Mouse (Mus musculus) CD8-positive naive resting alpha-beta T cell, adult 2 months (primary cell): ENCODE measurements at regions not wholly inside any gene's neighbourhood (a gene's known extent, or its start where the extent isn't known, plus 50 kb on each side); places are given as distances from the start of the nearest gene placed in this dataset.

ENCODE experiments used
- DNase-seq, 2 experiments: peaks; one replicate each; pipeline ENCODE4 v3.0.0; 2022; ENCODE audit warnings: low read depth in 2 of 2, low spot score in 2 of 2

DNA sequence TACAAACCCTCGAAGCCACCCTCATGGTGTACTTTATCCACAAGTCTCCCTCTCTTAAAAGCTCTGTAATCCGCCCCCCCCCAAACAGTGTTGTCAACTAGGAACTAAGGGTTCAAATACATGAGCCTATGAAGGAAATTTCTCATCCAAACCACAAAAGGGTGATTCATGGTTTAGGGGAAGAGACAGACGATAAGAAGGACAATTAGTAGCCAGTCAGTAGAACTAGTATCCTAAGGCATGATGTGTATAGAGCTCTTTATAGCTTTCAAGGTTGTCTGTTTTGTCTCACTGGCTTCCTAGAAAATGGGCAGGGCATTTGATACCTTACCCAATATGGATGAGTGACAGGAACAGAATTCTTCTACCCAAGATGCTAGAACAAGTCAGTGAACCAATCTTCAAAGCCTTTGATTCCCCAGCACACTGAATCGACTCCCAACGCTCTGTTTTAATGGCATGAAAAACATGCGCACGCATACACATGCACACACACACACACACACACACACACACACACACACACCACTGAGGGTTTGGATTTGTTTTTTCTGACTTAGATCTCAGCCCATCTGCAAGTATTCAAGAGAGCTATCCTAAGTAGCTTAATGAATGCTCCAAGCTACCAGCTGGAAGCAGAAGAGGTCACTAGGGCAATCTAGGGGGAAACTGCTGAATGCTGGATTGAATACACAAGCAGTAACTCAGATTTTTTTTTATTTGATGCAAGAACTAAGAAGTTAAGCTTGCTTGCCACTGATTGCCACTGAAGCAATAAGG is 236.6 kb upstream of the Sox9 start:
- no peak for DNase-seq

DNA sequence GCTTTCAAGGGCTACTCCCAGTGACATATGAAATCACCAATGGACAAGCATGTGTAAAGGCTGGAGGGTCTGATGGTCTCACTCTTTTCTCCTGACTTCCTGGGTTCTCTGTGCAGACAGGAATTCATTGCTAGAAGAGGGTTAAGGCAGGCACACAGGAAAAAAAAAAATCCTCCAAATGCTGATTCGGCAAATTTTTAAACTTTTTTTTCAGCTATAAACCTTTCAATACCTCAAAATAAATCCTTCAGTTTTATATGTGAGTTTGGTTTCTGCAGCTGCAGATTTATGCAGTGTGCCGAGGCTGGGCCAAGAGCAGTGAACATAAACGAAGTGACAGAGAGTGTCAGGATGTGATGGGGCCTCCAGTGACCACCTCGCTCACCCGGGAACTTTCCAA is 235.9 kb upstream of the Sox9 start:
- DNase-seq = no peak

DNA sequence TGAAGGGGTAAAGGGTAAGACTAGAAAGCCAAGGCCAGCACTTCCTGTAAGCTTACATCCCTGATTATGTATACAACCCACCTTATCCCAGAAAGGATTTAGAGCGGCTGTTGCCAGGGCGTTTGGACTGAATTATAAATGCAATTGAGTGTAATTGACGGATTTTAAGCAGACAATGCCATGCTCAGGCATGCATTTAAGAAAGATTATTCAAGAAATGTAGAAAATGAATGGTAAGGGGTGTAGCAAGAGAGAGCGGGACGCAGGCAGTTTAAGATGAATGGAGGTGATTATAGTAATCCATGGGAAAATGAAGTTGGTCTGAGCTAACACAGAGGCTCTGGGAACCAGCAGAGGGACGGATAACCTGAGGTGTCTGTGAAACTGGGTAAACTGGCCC is 229.2 kb upstream of the Sox9 start:
- DNase-seq = no peak

DNA sequence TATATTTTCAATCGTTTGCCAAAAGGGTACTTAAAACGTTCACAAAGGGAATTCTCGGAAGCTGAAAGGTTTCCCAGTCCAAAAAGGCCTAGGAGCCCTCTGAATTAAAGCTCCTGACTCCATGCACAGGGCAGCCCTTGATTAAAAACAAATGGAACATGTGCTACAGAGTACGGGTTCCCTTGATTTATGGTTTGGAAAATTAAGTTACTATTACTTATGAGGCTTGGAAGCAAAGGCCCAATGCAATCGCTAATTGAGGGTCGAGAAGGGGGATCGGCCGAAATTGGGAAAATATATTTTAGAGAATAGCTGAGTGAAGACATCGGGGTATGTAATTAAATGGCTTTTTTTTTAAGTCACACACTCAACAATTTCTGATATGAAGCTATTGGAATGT is 219.0 kb upstream of the Sox9 start:
- no peak for DNase-seq

DNA sequence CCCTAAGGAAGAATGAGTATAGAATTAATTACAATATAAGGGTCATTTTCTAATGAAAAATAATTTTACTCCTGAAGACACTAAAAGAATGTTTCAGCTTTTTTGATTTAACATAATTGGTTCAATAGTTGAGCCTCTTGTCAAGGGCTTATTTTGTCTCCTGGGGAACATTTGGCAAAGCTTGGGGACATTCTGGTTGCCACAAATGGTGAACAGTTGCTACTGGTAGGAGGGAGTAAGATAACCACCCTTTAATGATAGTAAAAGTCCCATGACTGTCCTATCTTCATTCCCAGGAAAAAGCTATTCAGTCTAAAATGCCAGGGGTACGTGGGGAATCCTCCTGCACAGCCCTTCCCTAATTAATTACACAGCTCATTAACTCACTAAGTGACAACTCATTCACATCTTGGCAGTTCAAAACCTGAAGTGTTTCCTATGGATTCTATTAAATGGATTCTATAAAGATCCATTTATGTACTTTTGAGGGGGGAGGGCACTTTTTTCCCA is 217.3 kb upstream of the Sox9 start:
- DNase-seq = no peak

DNA sequence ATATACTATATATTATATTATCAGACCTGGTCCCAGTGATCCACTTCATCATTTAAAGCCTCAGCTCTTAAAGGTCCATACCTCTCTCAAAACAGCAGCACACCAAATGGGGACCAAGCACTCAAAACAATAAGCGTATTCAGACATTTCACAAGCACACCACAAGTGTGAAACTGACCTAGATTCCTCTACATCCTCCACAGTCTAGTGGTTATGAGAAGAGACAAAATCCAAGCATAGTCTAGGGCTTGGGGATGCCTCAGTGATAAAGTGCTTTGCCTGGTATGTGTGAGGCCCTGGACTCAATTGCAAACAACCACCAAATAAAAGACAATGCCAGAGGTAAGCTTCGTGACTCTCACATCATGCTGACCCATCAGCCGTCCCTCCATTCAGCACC is 216.0 kb upstream of the Sox9 start:
- DNase-seq = no peak

DNA sequence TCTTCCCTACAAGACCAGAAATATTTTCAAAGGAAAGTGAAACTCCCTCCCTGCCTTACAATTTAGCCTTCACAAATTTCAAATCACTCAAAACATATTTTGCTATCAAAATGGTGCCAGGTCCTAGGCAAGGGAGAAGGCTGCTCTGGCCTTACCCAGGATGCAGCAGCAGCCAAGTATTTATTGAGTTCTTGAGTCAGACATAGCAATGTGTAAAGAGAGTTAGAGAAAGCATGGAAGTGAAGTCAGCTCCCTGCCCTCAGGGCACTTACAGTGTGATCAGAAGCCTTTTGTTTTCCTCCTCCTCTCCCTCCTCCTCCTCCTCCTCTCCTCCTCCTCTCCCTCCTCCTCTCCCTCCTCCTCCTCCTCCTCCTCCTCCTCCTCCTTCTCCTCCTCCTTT is 194.6 kb upstream of the Sox9 start:
- DNase-seq = no peak

DNA sequence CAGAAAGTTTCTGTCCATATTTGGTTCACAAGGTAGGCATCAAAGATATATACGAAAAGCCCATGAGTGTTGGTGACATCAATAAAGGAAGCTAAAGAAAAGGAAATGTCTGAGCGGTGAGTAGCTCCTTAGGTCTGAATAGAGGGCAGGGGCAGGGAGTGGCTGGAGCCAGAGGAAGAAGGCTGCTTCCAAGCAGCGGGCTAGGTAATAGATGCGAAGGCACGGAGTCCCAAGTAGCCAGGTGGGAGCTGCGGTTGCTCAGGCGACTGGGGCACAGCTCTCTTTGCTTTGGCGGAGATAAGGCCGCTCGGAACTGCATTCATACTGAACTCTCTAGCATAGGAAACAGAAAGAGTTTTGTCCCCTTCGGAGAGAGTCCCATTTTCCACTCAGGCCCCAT is 193.9 kb upstream of the Sox9 start:
- no peak for DNase-seq

DNA sequence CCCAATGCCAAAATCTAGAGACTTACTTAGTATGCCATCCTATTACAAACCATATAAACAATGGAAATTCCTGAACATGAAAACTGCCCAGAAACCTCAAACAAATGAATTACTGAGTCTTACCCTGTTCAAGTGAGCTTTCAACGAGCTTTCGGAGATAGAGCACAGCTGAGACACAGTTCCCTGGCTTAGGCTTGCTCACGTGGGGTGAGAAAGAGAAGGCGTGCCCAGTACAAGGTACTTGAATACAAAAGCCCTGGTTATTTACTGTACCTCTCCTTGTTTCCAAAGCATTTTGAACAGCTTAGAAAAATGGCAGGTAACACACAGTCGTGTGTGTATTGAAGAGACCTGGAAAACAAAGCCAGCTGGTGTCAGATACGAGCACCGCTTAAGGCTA is 191.8 kb upstream of the Sox9 start:
- DNase-seq = no peak

DNA sequence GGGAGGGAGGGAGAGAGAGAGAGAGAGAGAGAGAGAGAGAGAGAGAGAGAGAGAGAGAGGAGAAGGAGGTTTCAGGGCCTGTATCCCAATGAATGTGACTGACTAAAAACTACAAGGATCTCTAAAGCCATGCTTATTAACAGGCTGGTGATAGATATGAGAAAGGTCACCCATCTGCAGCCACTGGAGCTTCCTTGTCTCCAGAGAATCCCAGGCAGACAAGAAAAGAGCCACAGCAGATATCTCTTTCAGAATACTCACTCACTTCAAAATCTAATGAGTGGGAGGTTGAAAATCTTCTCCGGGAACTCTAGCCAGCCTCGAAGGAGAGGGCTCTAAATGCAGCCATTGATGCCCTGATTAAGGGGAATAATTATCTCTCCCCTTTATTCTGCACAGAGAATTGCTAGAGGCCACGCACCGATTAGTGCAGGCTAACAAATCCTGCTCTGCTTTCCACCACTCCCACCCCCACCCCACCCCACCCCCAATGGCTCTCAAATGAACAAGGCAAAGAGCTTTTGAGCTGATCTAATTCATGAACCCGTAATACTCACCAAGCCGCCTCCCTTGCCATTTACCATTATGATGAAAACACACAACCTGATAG is 189.5 kb upstream of the Sox9 start:
- no peak for DNase-seq

DNA sequence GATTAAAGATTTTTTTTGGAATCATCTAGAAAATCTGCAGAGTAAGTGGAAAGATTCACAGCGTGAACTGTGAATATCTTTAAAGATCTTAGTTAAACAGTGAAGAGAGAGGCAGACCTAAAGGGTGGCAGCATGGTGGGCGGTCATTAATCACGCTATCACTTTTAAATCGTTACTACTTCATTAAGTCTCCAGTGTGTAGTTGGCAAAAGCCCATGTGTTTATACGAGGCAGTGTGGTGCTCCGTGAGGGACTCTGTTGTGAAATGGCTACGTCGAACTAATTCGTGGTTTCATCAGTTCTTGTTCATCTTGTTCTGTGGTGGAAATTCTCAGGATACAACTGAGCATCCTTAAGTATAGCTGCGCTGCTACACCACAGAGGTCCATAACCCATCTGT is 188.2 kb upstream of the Sox9 start:
- DNase-seq = no peak

DNA sequence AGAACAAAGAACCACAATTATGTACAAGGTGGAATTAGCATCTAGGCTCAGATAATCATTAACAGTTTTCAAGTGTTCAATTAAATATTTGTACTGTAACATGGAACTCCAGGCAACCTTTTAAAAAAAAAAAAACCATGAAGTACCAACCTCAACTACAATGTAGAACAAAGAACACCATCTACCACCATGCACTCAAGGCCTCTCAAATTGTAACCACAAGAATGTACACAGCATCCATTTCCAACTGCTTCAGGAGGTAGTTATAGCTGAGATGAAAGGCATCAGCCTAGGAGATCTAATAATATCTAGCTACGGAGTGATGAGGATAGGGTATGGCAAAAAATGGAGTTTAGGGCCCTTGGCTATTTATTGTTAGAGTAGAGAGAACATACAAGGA is 174.7 kb upstream of the Sox9 start:
- DNase-seq = no peak

DNA sequence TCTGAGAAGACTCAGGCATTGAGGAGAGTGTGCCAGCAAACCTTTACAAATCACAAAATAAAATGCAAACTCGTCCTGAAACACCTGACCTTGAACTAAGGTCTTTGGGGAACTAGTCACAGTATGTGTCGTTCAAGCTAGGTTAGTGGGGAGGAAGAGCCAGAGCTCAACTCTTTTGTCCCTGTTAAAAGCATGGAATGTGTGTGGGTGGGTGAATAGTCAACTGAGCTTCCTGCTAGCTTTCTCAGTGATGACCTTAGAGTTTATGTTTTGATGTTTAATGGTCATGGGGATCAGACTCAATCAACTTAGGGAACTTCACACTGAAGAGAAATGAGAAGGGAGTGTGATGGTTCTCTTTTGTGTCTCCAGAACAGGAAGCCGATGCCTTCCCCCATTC is 172.7 kb upstream of the Sox9 start:
- no peak for DNase-seq

DNA sequence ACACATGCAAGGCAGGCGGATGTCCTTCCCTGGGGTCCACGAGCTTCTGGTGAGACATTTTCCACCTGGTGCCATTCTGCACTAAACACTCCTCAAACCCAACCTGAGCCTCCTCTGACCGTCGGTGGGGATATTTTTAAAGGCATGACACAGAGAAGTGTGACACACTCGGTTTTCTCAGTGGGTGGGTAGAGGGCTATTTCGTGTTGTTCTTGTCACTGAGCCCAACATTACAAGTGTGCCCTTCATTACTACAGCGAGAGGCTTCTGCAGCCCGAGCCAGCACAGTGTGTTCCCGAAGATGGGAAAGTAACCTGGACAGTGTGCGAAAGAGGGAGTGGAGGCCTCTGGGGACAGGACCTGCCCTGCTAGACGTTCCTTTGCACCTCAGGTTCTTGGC is 171.0 kb upstream of the Sox9 start:
- no peak for DNase-seq

DNA sequence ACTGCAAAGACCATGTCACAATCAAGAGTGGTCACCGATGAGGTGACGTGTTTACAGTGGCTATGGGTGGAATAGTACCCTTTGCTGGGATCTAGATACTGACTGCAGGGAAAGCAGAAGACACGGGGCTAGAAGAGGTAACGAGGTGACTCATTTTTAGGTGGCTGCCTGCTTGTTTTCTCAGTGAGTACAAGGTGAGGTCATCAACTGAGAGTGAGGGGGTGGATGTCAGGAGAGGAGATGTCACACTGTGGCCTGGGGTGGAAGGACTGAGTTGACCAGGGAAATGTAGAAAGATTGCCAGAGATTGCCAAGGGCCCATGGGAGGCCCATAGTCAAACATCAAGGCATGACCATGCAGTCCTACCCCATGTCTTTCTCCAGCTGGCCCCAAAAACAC is 166.4 kb upstream of the Sox9 start:
- no peak for DNase-seq

DNA sequence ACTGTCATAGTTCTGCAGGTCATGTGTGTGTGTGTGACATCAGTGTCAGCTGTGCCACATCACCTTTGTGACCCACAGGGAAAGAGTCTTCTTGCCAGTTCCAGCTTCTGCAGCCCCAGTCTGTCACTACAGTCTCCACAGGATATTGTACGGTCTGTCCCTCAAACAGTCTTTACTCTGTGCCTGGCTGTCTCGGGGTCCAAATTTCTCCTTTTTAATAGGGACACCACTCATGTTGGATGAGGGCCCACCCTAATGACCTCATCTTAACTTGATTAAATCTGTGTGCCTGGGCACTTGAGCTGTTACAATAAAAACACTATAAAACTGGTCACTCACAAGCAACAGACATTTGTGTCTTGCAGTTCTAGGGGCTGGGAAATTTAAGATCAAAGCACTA is 165.1 kb upstream of the Sox9 start:
- DNase-seq = no peak

DNA sequence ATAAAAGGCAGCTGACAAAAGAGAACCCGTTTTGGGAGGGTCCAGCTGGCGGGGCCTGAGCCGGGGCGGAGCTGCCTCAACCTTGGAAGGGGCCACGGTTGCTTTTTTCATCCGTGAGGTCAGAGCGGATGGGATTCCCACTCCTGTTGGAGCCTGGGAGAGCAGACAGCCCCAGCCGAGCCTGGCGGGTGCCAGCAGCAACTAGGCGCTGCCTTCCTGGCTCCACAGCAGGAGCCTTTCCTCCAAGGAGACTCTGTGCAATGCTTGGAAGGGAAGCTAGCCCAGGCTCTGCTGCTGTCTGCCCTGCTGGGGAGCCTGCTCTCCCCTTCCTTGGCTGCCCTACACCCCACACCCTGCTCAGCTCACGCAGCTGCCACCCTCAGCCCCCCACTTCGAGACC is 161.1 kb upstream of the Sox9 start:
- DNase-seq = no peak

DNA sequence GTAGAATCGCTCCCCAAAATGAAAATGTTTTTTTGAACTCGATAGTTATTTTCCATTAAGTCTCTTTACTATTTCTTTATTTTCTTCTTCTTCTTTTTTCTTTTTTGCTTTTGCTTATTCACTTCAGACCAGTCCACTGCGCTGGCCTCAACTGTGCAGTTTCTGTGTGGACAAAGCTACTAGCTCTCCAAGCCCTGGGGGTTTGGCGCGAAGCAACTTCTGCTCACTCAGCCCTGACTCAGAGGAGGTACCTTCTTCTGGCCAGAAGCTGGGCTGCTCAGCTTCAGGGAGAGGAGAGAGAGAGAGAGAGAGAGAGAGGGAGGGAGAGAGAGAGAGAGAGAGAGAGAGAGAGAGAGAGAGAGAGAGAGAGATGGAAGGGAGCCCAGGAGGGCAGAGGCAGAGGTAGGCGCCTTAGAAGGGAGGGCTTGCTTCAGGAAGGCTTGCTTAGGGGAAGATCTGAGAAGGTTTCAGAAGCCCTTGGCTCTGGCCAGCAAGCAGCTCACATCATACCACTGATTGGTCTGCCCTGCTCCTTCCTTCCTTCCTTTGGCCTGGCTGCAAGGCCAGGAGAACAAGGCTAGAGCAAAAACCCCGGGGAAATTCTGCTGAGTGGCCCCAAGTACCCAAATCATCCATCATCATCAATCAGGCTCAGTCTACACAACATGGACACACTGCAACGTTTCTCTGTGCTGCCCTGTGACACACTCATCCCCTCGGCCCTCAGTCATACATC is 160.5 kb upstream of the Sox9 start:
- DNase-seq = no peak

DNA sequence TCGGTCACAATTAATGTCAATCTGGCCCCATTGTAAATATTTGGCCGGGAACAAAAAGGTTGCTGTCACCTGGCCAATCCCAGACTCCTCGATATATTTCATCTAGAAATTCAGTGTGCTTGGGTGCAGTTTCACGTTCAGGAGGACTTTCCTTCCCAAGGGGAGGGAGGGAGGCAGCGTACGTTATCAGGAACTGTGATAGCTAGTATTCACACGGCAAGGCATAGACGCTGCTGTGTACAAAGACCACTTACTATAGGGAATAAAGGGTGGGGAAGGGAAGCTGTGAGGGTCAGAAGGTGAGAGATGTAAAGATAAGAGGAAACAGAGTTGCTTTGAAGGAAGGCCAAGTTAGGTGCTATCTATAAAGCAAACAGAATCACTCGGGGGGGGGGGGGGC is 132.7 kb upstream of the Sox9 start:
- DNase-seq = no peak

DNA sequence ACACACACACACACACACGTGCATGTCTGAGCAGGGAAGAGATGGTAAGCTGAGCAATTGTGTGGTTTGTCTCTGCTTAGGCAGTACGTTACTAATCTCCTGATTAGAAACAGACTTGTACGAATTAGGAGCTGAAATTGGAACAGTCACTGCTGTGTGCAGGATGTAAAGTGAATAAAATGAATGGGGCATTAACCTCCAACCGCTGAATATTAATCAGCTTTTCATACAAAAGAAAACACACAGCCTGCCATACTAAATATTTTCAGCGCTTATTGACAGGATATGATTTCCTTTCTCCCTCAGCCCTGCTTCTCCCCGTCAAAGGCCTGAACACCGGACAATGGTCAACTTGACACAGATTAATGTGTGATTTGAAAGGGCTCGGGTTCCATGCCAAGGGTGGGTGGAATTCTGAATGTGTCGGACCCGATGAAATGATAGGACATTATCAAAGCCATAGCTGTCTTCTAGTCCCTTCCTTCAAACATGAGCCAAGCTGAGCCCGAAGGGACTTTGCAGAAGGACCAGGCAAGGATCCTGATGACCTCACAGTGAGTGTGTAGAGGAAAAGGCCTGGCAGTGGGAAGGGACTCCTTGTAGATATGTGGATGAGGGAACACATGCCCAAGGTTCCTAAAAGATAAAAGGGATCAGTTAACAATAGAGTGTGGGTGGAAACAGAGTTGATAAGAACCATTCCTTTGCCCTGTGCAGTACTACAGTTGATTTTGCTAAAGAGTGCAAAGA is 124.4 kb upstream of the Sox9 start:
- no peak for DNase-seq

DNA sequence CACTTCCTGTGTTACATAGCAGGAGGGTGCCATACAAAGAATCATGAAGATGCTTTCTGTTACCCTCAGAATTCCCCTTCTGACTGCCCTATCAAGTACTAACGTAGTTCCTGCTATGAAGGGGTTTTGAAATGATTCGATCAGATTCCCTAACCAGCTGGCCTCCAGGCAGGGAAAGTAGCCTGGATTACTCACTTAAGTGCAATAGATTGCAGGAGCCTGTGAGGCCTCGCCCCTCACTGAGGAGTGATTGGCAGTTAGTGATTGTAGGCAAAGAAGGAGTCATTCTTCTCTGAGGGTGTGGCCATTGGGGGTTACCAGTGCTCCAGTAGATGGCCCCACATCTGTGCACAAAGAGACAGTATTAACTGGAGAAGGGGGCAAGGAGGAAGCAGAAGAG is 122.1 kb upstream of the Sox9 start:
- DNase-seq = no peak

DNA sequence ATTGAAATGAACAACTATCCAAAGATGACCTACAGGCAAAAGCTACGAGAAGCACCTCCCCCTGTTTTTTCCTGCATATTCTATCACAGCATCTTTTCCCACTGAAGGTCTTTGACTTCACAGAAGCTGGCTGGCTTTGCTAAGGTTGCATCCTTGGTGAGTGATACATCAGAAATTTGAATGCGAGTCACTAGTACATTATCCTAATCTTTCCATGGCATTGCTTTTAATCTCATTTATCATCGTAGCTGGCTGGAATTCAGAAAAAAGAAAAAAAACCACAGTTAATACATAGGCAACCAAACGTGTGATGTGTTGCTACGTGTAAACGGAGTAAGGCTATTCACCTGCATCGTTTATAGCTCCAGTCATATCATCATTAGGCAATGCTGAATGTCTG is 120.6 kb upstream of the Sox9 start:
- no peak for DNase-seq
